Mouse (Mus musculus): ENCODE results near the gene Syngr1. TPM values are rescaled to one million over a fixed set of nuclear protein-coding genes. Genes with fewer than 3 reads are reported as not detected.

Gene Syngr1
- polyA plus RNA-seq, 1 experiment from 2014 or later: 11.2 TPM

DNA sequence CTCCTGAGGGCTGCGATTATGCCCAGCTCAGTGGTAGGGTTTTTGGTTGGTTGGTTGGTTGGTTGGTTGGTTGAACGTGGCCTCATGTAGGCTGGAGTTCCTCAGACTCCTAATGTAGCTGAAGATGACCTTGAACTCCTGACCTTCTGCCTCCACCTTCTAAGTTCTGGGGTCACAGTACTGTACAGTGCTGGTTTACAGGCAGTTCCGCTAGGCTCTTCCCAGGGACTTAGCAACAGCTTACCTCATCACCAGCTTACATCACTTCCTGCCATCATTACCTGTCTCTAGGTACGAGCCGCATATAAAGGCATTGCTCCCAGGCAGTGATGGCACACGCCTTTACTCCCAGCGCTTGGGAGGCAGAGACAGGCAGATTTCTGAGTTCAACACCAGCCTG lies 33.0 kb upstream of the Syngr1 start:
- no peak overlapping the region for H3K27ac ChIP-seq
- no peak overlapping the region for H3K4me3 ChIP-seq (replicated peaks)
- no peaks in the 10 kb centered on the region for H3K27me3 ChIP-seq
- H3K4me2 ChIP-seq: no peak overlapping the region
- no peaks in the 10 kb centered on the region for H3K36me3 ChIP-seq
- no peaks in the 10 kb centered on the region for H3K9me3 ChIP-seq (replicated peaks)
- H3K9ac ChIP-seq: no peak overlapping the region
- H3K4me1 ChIP-seq: peaks cover 29% of the 10 kb centered on the region
- ATAC-seq (replicated peaks; ENCODE audit: low FRiP score): no peak
- 83% methylated on average over 7 of the region's 7 CpGs for WGBS

DNA sequence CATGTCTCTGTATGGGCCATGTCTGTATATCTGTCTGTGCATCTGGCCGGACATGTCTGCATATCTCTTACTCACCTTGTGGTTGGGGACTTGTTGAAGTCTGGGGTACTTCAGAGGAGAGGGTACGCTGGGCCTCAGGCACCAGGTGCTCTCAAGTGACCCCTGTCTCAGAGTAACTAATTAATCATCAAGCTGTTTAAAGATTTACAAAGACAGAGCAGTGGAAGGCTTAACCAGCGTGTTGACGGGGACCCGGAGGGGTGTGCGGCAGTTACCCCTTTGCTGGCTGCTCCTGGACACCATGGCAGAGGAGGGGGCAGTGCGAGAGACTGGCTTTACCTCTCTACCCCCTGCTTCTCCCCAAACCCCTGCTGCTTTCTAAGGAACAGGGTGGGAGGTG lies 31.5 kb upstream of the Syngr1 start:
- Histone ChIP-seq H3K4me3 (replicated peaks) (no peak overlapping the region), H3K27me3 (no peaks in the 10 kb centered on the region), H3K9me3 (replicated peaks) (no peaks in the 10 kb centered on the region), H3K27ac (peak overlapping the region; percentile 83), H3K4me2 (no peak overlapping the region), H3K4me1 (peaks cover 26% of the 10 kb centered on the region), H3K36me3 (no peaks in the 10 kb centered on the region), H3K9ac (no peak overlapping the region)
- WGBS: 38% methylated on average over 7 of the region's 7 CpGs
- peak; percentile 63 for ATAC-seq (replicated peaks; ENCODE audit: low FRiP score)

DNA sequence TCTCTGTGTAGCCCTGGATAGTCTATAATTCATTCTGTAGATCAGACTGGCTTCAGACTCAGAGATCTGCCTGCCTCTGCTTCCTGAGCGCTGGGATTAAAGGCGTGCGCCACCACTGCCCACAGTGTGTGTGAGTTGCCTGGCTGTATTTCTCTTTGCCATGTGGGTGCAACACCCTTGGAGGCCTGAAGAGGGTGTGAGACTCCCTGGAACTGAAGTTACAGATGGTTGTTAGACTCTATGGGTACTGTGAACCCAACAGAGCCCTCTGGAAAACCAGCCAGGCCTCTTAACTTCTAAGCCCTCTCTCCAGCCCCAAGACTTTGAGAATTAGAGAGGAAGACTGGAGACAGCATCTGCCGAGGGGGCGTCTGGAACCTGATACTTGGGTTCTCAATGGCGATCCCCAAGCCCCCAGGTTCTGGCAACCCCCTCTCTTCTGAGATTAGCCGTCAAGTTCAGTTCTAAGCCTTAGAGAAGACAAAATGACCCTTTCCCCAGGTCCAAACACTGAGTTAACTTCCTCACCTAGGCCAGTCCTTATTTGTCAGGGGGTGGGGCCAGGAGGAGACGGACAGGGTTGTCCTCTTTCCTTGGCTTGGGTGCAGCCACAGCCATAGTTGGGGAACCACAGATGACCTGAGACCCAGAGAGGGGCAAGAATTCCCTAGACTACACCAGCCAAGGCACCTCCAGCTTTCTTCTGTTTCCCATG lies 30.6 kb upstream of the Syngr1 start:
- Histone ChIP-seq H3K27ac (no peak overlapping the region), H3K4me3 (replicated peaks) (no peak overlapping the region), H3K4me1 (peaks cover 29% of the 10 kb centered on the region), H3K9me3 (replicated peaks) (no peaks in the 10 kb centered on the region), H3K27me3 (no peaks in the 10 kb centered on the region), H3K36me3 (no peaks in the 10 kb centered on the region), H3K4me2 (no peak overlapping the region), H3K9ac (no peak overlapping the region)
- WGBS: 90% methylated on average over 8 of the region's 8 CpGs
- no peak for ATAC-seq (replicated peaks; ENCODE audit: low FRiP score)

DNA sequence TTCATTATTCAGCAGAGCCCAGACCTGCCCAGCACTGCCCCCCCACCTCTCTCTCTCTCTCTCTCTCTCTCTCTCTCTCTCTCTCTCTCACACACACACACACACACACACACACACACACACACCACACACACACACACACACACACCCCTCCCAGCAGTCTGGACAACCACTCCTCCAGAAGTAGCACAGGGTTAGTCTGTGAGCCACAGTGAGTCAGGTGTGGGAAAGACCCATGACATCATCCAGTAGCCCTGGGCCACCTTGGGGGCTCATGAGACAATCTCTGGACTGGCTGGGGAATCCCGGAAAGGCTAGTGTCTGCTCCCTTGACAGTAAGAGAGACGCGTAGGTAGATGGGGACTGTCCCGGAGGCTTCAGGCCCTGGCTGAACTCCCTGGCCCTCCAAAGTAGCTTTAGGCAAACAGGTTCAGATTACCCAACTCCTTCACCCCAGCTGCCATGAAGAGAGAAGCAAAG lies 30.0 kb upstream of the Syngr1 start:
- Histone ChIP-seq H3K4me2 (no peak overlapping the region), H3K9me3 (replicated peaks) (no peaks in the 10 kb centered on the region), H3K36me3 (no peaks in the 10 kb centered on the region), H3K9ac (no peak overlapping the region), H3K4me1 (peaks cover 29% of the 10 kb centered on the region), H3K27ac (no peak overlapping the region), H3K4me3 (replicated peaks) (no peak overlapping the region), H3K27me3 (no peaks in the 10 kb centered on the region)
- WGBS: 80% methylated on average over 4 of the region's 4 CpGs
- ATAC-seq (replicated peaks; ENCODE audit: low FRiP score): no peak

DNA sequence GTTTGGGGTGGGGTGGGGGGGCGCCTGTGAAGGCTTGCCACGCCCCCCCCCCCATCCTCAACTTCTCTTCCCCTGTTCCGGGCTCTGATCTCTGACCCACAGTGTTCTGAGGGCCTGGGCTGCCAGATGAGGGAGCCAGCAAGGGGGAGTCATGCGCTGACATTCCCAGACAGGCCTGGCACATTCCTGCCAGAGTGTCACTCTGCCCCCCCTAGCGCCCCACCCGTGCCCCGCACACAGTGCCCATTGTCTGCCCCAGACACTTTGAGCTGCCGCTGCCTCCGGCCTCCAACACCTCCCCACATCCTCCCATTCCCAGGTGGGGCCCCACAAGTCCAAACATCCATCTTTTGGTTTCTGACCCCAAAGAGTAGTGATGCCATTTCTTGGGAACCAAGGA lies 28.8 kb upstream of the Syngr1 start:
- no peak overlapping the region for H3K27ac ChIP-seq
- no peaks in the 10 kb centered on the region for H3K9me3 ChIP-seq (replicated peaks)
- ATAC-seq (replicated peaks; ENCODE audit: low FRiP score): no peak
- H3K27me3 ChIP-seq: no peaks in the 10 kb centered on the region
- WGBS: 74% methylated on average over 7 of the region's 9 CpGs
- no peak overlapping the region for H3K4me3 ChIP-seq (replicated peaks)
- H3K36me3 ChIP-seq: no peaks in the 10 kb centered on the region
- H3K4me1 ChIP-seq: peaks cover 31% of the 10 kb centered on the region
- no peak overlapping the region for H3K4me2 ChIP-seq
- H3K9ac ChIP-seq: no peak overlapping the region

DNA sequence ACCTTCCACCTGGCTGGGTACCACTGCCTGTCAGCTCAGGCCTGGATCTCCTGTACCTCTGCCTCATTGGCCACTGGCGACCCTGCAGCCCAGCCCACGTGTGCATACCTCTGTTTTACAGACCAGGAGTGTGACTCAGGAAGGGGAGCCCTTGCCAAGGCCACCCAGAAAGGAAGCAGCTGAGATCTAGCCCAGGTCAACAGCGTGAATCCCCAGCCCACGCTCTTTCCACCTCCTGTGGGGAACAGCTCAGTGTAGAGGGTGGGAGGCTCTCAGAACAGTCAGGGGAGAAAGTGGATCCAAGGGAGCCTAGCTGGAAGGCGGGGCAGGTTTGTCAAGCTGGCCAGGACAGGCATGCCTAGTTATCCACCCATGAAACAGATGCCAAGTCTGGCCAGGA lies 28.3 kb upstream of the Syngr1 start:
- 0 out of 2 replicates have a peak overlapping the region, but pooled peaks have one; percentile 10 for H3K9ac ChIP-seq
- H3K4me2 ChIP-seq: no peak overlapping the region
- H3K4me1 ChIP-seq: peaks cover 32% of the 10 kb centered on the region
- H3K9me3 ChIP-seq (replicated peaks): no peaks in the 10 kb centered on the region
- ATAC-seq (replicated peaks; ENCODE audit: low FRiP score): no peak
- no peaks in the 10 kb centered on the region for H3K27me3 ChIP-seq
- WGBS: 33% methylated on average over 5 of the region's 5 CpGs
- no peak overlapping the region for H3K27ac ChIP-seq
- no peaks in the 10 kb centered on the region for H3K36me3 ChIP-seq
- H3K4me3 ChIP-seq (replicated peaks): no peak overlapping the region

DNA sequence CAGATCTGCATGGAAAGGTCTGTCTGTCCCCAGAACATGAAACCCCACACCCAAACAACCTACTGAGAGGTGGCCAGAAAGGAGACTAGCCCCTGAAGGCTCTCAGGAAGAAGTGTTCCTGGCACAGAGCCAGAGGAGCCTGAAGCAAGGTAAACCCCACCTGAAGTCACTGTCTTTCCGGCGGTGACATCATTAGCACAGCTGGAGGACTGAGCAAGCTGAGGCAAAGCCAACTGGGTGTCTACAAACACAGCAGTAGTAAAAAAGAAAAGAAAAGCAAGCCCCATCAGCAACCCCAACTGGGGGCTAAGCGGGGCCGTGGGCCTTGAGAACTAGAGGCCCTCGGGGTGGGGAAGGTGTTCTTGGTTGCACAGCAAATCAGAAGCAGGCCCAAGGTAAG lies 26.2 kb upstream of the Syngr1 start:
- Histone ChIP-seq H3K4me3 (replicated peaks) (no peak overlapping the region), H3K36me3 (no peaks in the 10 kb centered on the region), H3K4me2 (no peak overlapping the region), H3K4me1 (peaks cover 25% of the 10 kb centered on the region), H3K9ac (no peak overlapping the region), H3K9me3 (replicated peaks) (no peaks in the 10 kb centered on the region), H3K27ac (no peak overlapping the region), H3K27me3 (no peaks in the 10 kb centered on the region)
- ATAC-seq (replicated peaks; ENCODE audit: low FRiP score): no peak
- WGBS: 71% methylated on average over 5 of the region's 5 CpGs

DNA sequence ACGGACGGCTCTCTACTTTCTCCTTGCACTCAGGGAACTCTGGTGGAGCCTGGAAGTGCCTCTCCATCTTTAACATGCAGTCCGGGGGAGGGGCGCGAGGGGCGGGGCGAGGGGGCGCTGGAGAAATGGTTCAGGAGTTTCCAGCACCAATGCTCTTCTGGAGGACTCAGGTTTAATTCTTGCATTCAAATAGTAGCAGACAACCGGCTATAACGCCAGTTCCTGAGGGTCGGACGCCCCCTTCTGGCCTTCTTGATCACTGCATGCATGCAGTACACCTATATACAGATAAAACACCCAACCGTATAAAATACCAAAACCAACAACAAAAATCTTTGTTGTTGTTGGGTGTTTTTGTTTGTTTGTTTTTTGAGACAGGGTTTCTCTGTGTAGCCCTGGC lies 25.7 kb upstream of the Syngr1 start:
- H3K4me1 ChIP-seq: peaks cover 25% of the 10 kb centered on the region
- H3K9ac ChIP-seq: no peak overlapping the region
- ATAC-seq (replicated peaks; ENCODE audit: low FRiP score): 0 out of 2 replicates have a peak, but pooled peaks have one; percentile 17
- H3K27ac ChIP-seq: no peak overlapping the region
- 12% methylated on average over 13 of the region's 13 CpGs for WGBS
- H3K27me3 ChIP-seq: no peaks in the 10 kb centered on the region
- H3K36me3 ChIP-seq: no peaks in the 10 kb centered on the region
- H3K9me3 ChIP-seq (replicated peaks): no peaks in the 10 kb centered on the region
- H3K4me3 ChIP-seq (replicated peaks): no peak overlapping the region
- no peak overlapping the region for H3K4me2 ChIP-seq

DNA sequence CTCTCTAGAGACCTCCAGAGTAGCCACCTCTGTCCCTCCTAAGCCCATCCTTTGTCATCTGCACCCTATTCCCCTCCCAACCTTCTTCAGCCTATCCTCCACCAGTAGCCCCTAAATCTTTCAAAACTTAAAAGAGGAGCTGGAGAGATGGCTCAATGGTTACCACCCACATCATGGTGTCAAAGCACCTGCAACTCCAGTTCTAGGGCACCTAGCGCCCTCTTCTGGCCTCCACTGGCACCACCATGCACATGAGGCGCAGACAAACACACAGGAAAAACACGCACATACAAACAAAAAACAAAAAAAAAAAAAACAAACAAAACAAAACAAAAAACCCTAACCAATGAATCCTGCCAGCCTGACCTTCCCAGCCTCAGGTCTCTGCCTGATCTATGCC lies 24.6 kb upstream of the Syngr1 start:
- H3K4me2 ChIP-seq: no peak overlapping the region
- no peak for ATAC-seq (replicated peaks; ENCODE audit: low FRiP score)
- H3K36me3 ChIP-seq: no peaks in the 10 kb centered on the region
- H3K4me3 ChIP-seq (replicated peaks): no peak overlapping the region
- H3K27me3 ChIP-seq: no peaks in the 10 kb centered on the region
- peaks cover 24% of the 10 kb centered on the region for H3K4me1 ChIP-seq
- H3K9me3 ChIP-seq (replicated peaks): no peaks in the 10 kb centered on the region
- no peak overlapping the region for H3K27ac ChIP-seq
- no peak overlapping the region for H3K9ac ChIP-seq
- 61% methylated on average over 3 of the region's 3 CpGs for WGBS

DNA sequence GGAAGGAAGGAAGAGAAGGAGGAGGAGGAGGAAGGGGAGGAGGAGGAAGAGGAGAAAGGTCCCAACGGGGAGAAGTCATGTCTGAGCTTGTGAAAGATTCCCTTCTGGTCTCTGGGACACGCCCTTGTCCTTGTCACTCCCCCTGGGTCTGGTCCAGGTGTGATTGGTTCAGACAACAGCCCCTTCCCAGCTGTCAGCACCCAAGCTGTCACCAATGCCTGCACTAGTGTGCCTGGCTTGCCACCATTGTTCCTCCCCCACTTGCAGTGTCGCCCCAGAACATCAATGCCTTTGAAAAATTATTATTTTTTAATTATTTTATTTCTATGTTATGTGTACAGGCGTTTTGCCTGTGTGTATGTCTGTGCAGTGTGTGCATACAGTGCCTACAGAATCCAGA lies 22.0 kb upstream of the Syngr1 start:
- Histone ChIP-seq H3K9ac (no peak overlapping the region), H3K4me2 (no peak overlapping the region), H3K4me1 (peaks cover 17% of the 10 kb centered on the region; the same call in 1 of the 2 replicates), H3K4me3 (replicated peaks) (no peak overlapping the region), H3K27ac (no peak overlapping the region), H3K9me3 (replicated peaks) (no peaks in the 10 kb centered on the region), H3K27me3 (no peaks in the 10 kb centered on the region), H3K36me3 (no peaks in the 10 kb centered on the region)
- no peak for ATAC-seq (replicated peaks; ENCODE audit: low FRiP score)
- WGBS: 52% methylated on average over 4 of the region's 4 CpGs

DNA sequence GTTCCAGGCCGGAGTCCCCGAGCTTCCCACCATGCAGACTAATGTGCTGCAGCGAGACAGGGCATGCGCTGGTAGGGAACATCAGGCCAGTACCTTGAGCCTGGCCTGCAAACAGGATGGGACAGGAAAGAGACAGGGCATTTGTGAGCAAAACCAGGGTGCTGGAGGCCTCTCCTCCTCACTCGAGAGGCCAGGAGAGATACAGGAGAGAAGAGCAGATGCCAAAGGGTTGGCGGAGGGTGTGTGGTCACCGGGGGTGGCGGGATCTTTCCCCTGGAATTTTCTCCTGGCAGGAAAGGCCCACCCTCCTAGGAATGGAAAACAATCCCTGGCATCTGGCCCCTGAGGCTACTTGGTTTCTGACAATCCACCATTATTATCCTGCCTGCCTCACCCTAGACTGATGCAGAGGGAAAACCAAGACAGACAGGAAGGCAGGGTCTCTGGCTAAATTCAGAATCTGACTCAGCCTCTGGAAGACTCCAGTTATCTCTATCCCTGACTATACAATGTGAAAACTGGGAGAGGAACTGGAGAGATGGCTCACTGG lies 21.0 kb upstream of the Syngr1 start:
- Histone ChIP-seq H3K9me3 (replicated peaks) (no peaks in the 10 kb centered on the region), H3K27ac (no peak overlapping the region), H3K4me2 (no peak overlapping the region), H3K9ac (no peak overlapping the region), H3K4me1 (peaks cover 17% of the 10 kb centered on the region; the same call in 1 of the 2 replicates), H3K27me3 (no peaks in the 10 kb centered on the region), H3K4me3 (replicated peaks) (no peak overlapping the region), H3K36me3 (no peaks in the 10 kb centered on the region)
- ATAC-seq (replicated peaks; ENCODE audit: low FRiP score): no peak
- WGBS: 70% methylated on average over 8 of the region's 8 CpGs

DNA sequence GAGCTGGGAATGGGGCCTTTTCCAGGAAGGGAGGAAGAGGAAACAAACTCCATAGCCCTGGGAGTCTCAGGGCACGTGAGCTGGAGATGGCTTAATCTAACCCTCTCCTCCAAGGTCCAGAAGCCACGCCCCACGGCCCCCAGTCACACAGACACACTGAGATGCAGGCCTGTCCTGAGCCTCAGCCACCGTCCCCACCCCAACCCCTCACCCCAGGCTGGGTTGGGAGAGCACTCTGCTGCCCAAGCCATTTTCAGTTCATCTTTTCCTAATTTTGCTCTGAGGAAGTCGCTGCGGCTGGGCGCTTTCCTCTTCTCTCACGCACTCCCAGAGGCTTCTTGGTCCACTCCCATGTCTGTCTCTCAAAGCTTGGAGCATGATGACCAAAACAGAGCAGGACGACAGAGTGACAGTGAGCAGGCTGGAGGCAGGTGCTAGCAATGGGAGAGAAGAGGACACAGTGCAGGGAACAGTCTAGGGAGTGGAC lies 19.1 kb upstream of the Syngr1 start:
- Histone ChIP-seq H3K27me3 (no peaks in the 10 kb centered on the region), H3K4me3 (replicated peaks) (no peak overlapping the region), H3K9me3 (replicated peaks) (no peaks in the 10 kb centered on the region), H3K36me3 (peaks cover 7% of the 10 kb centered on the region), H3K4me2 (no peak overlapping the region), H3K9ac (peak overlapping the region; percentile 10; the same call in 1 of the 2 replicates), H3K4me1 (peaks cover 19% of the 10 kb centered on the region; the same call in 1 of the 2 replicates), H3K27ac (no peak overlapping the region)
- ATAC-seq (replicated peaks; ENCODE audit: low FRiP score): no peak
- 44% methylated on average over 9 of the region's 9 CpGs for WGBS

Data from kidney, embryonic 15.5 days (tissue).